Mouse (Mus musculus) yolk sac, embryonic 10.5 days (tissue): ENCODE measurements around the gene Rdh9.
"Not testable (repeated sequence)": the region's sequence is repeated elsewhere in the genome, so short reads cannot be mapped to it uniquely, and the experiment has no call there.

ENCODE experiments used
- DNase-seq: peaks from one replicate; pipeline ENCODE4 v3.0.0-alpha.2; 2017; ENCODE audit warnings: low spot score

Gene Rdh9

GRCm38 (mm10) chr10:127755770-127756468 is 20.3 kb upstream of the Rdh9 start:
- DNase-seq: no peak

- no peak for DNase-seq
Measured at GRCm38 (mm10) chr10:127759181-127760110, 16.7 kb upstream of the Rdh9 start, which contains the start of the genes Rdh1 and Rdh16f1. Gene Rdh1, plus strand, starts transcription at chr10:127759721. Gene Rdh16f1, plus strand, starts transcription at chr10:127759787.

GRCm38 (mm10) chr10:127762926-127763325 is 13.3 kb upstream of the Rdh9 start:
- DNase-seq: not testable (repeated sequence)

GRCm38 (mm10) chr10:127763914-127764680 is 12.1 kb upstream of the Rdh9 start:
- peak; percentile 58 for DNase-seq

- DNase-seq: no peak
Measured at GRCm38 (mm10) chr10:127766564-127766963, 9.6 kb upstream of the Rdh9 start.

- not testable (repeated sequence) for DNase-seq
Measured at GRCm38 (mm10) chr10:127782321-127782720, 6.1 kb downstream of the Rdh9 start.

GRCm38 (mm10) chr10:127785411-127785810 is 9.2 kb downstream of the Rdh9 start:
- not testable (repeated sequence) for DNase-seq

- DNase-seq: peak; percentile 24
Measured at GRCm38 (mm10) chr10:127799295-127799694, 23.1 kb downstream of the Rdh9 start.

GRCm38 (mm10) chr10:127800891-127801290 is 24.7 kb downstream of the Rdh9 start, which contains the start of gene Rdh16:
Gene Rdh16, plus strand, starts transcription at chr10:127801152.
- no peak for DNase-seq

GRCm38 (mm10) chr10:127801612-127802011 is 25.4 kb downstream of the Rdh9 start:
- no peak for DNase-seq

GRCm38 (mm10) chr10:127802236-127802635 is 26.1 kb downstream of the Rdh9 start:
- no peak for DNase-seq

GRCm38 (mm10) chr10:127804416-127804815 is 28.2 kb downstream of the Rdh9 start:
- no peak for DNase-seq

GRCm38 (mm10) chr10:127815888-127816287 is 39.7 kb downstream of the Rdh9 start:
- no peak for DNase-seq

- DNase-seq: not testable (repeated sequence)
Measured at GRCm38 (mm10) chr10:127817268-127817910, 41.2 kb downstream of the Rdh9 start.

- not testable (repeated sequence) for DNase-seq
Measured at GRCm38 (mm10) chr10:127821806-127822205, 45.6 kb downstream of the Rdh9 start.

GRCm38 (mm10) chr10:127825386-127825785 is 49.2 kb downstream of the Rdh9 start:
- no peak for DNase-seq

GRCm38 (mm10) chr10:127829121-127829520 is 52.9 kb downstream of the Rdh9 start:
- no peak for DNase-seq

- DNase-seq: not testable (repeated sequence)
Measured at GRCm38 (mm10) chr10:127834186-127834585, 58.0 kb downstream of the Rdh9 start.

GRCm38 (mm10) chr10:127835292-127835691 is 59.1 kb downstream of the Rdh9 start:
- DNase-seq: peak; percentile 73

GRCm38 (mm10) chr10:127837793-127838192 is 61.6 kb downstream of the Rdh9 start:
- DNase-seq: peak; percentile 26

- DNase-seq: no peak
Measured at GRCm38 (mm10) chr10:127838539-127838938, 62.4 kb downstream of the Rdh9 start.
